Mouse (Mus musculus) C2C12 (cell line): ENCODE data around the gene Slc25a33. TPM values are rescaled to one million over a fixed set of nuclear protein-coding genes. Genes with fewer than 3 reads are reported as not detected.

ENCODE experiments used
- H3K27me3 ChIP-seq: one replicate; pipeline ENCODE4 v1.6.1; 2011; ENCODE audit not compliant: control insufficient read depth, insufficient read depth, insufficient read length
- H3K36me3 ChIP-seq: one replicate; pipeline ENCODE4 v1.6.1; 2011; ENCODE audit not compliant: control insufficient read depth, insufficient read depth
- H3K4me3 ChIP-seq: one replicate; pipeline ENCODE4 v1.5.1; 2011; ENCODE audit warnings: mild to moderate bottlenecking, control low read depth; ENCODE audit not compliant: poor library complexity, insufficient read depth, severe bottlenecking
- H3K79me2 ChIP-seq: one replicate; pipeline ENCODE4 v1.6.1; 2011; ENCODE audit not compliant: control insufficient read depth, insufficient read depth
- H3K79me3 ChIP-seq: one replicate; pipeline ENCODE4 v1.6.1; 2011; ENCODE audit warnings: low read depth, control low read depth
- H3ac ChIP-seq: one replicate; pipeline ENCODE3; 2011; ENCODE audit warnings: low read depth; ENCODE audit not compliant: control insufficient read depth, insufficient read length
- CEBPB ChIP-seq: IDR thresholded peaks from one replicate; pipeline ENCODE4 v1.6.1; 2011; ENCODE audit warnings: low read depth, mild to moderate bottlenecking, control low read depth, moderate library complexity
- CTCF ChIP-seq: IDR thresholded peaks from one replicate; pipeline ENCODE4 v1.5.1; 2011; ENCODE audit not compliant: control insufficient read depth, insufficient read depth, insufficient read length
- FOSL1 ChIP-seq: IDR thresholded peaks from one replicate; pipeline ENCODE4 v1.8.0; 2011; ENCODE audit warnings: mild to moderate bottlenecking, low read length; ENCODE audit not compliant: poor library complexity, insufficient read depth, severe bottlenecking
- MAX ChIP-seq: IDR thresholded peaks from one replicate; pipeline ENCODE4 v1.6.1; 2011; ENCODE audit warnings: mild to moderate bottlenecking, control low read depth
- MYOD1 ChIP-seq: IDR thresholded peaks from one replicate; pipeline ENCODE4 v1.6.1; 2011; ENCODE audit warnings: low read depth; ENCODE audit not compliant: control insufficient read depth, insufficient read length
- MYOG ChIP-seq: IDR thresholded peaks from one replicate; pipeline ENCODE4 v1.6.1; 2011; ENCODE audit not compliant: control insufficient read depth, insufficient read length; ENCODE audit errors: extremely low read depth
- USF1 ChIP-seq: IDR thresholded peaks from one replicate; pipeline ENCODE4 v1.6.1; 2011; ENCODE audit warnings: low read depth, mild to moderate bottlenecking, control low read depth, moderate library complexity
- polyA plus RNA-seq: library from polyadenylated mRNA; unstranded; fragments of >200 nt; fragmentation: generic; extraction: Trizol; gene quantifications from one replicate; pipeline ENCODE4 v1.2.1, GENCODE M21; 2012; ENCODE audit warnings: missing spikeins

Slc25a33 gene
- polyA plus RNA-seq, 1 experiment = 10.2 TPM

- no peak for TF ChIP-seq CTCF
- TF ChIP-seq MYOD1 = no peak
- no peak for TF ChIP-seq CEBPB
- no peak for TF ChIP-seq FOSL1
- no peak for TF ChIP-seq USF1
- no peak for TF ChIP-seq MAX
- TF ChIP-seq MYOG = no peak
- no peaks in the 10 kb centered on the region for H3K79me3 ChIP-seq
- peaks cover 23% of the 10 kb centered on the region for H3K36me3 ChIP-seq
- no peaks in the 10 kb centered on the region for H3K79me2 ChIP-seq
- H3K27me3 ChIP-seq = no peaks in the 10 kb centered on the region
- H3ac ChIP-seq = no peak overlapping the region
- H3K4me3 ChIP-seq = no peak overlapping the region
Observed at GRCm38 (mm10) chr4:149749003-149749662, 24.9 kb downstream of the Slc25a33 start.

GRCm38 (mm10) chr4:149744119-149744518 is 30.0 kb downstream of the Slc25a33 start:
- TF ChIP-seq MYOG (no peak), CTCF (no peak), CEBPB (no peak), MYOD1 (no peak), MAX (no peak), FOSL1 (no peak), USF1 (no peak)
- no peaks in the 10 kb centered on the region for H3K79me3 ChIP-seq
- H3K79me2 ChIP-seq = no peaks in the 10 kb centered on the region
- H3ac ChIP-seq = no peak overlapping the region
- peaks cover 17% of the 10 kb centered on the region for H3K36me3 ChIP-seq
- H3K4me3 ChIP-seq = no peak overlapping the region
- no peaks in the 10 kb centered on the region for H3K27me3 ChIP-seq

- Histone ChIP-seq H3K4me3 (no peak overlapping the region), H3K79me3 (peaks cover 3% of the 10 kb centered on the region)
- TF ChIP-seq MYOD1 = no peak
- TF ChIP-seq USF1 = no peak
- TF ChIP-seq CTCF = no peak
- no peak for TF ChIP-seq MAX
- TF ChIP-seq CEBPB = no peak
- TF ChIP-seq FOSL1 = no peak
- TF ChIP-seq MYOG = no peak
Observed at GRCm38 (mm10) chr4:149742011-149742530, 32.0 kb downstream of the Slc25a33 start.

GRCm38 (mm10) chr4:149740301-149740700 is 33.8 kb downstream of the Slc25a33 start:
- Histone ChIP-seq H3K27me3 (no peaks in the 10 kb centered on the region), H3K36me3 (peaks cover 13% of the 10 kb centered on the region), H3K79me3 (peaks cover 20% of the 10 kb centered on the region), H3K4me3 (no peak overlapping the region), H3K79me2 (peaks cover 24% of the 10 kb centered on the region), H3ac (no peak overlapping the region)
- TF ChIP-seq MYOG = no peak
- no peak for TF ChIP-seq MAX
- no peak for TF ChIP-seq CTCF
- TF ChIP-seq MYOD1 = no peak
- TF ChIP-seq CEBPB = no peak
- no peak for TF ChIP-seq USF1

More at GRCm38 (mm10) chr4:149742011-149742530, 32.0 kb downstream of the Slc25a33 start:
- Histone ChIP-seq H3ac (no peak overlapping the region), H3K27me3 (no peaks in the 10 kb centered on the region), H3K79me2 (peaks cover 7% of the 10 kb centered on the region), H3K36me3 (peaks cover 17% of the 10 kb centered on the region)

- H3K36me3 ChIP-seq = peaks cover 8% of the 10 kb centered on the region
- no peak overlapping the region for H3ac ChIP-seq
- H3K4me3 ChIP-seq = no peak overlapping the region
- no peak for TF ChIP-seq MYOG
- TF ChIP-seq FOSL1 = no peak
- no peak for TF ChIP-seq MAX
- TF ChIP-seq CTCF = no peak
- TF ChIP-seq USF1 = no peak
- no peak for TF ChIP-seq MYOD1
- no peak for TF ChIP-seq CEBPB
- H3K79me3 ChIP-seq = peaks cover 28% of the 10 kb centered on the region
- peaks cover 32% of the 10 kb centered on the region for H3K79me2 ChIP-seq
- no peaks in the 10 kb centered on the region for H3K27me3 ChIP-seq
Observed at GRCm38 (mm10) chr4:149739478-149739877, 34.6 kb downstream of the Slc25a33 start.
